Mouse (Mus musculus): ENCODE measurements at regions not wholly inside any gene's neighbourhood (a gene's known extent, or its start where the extent isn't known, plus 50 kb on each side); places are given as distances from the start of the nearest gene placed in this dataset.

DNA sequence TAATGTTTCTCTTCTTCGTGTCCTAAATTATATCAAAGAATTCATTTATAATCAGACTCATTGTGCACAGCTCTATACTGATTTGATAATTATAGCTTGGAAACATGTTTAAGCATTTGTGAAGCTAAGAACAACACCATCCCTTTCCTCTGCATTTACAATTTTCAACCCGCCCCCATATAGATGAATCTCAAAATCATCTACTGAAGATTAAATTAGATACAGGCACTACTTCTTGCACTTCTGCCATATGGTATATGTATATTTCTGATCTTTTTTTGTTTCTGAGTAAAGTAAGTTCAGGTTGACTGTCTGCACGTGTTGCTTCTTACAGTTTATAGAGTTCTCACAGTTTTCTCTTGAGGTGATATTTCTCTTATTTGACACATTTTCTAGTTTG, 583.1 kb upstream of the C030005K15Rik start:
- no peak for DNase-seq

DNA sequence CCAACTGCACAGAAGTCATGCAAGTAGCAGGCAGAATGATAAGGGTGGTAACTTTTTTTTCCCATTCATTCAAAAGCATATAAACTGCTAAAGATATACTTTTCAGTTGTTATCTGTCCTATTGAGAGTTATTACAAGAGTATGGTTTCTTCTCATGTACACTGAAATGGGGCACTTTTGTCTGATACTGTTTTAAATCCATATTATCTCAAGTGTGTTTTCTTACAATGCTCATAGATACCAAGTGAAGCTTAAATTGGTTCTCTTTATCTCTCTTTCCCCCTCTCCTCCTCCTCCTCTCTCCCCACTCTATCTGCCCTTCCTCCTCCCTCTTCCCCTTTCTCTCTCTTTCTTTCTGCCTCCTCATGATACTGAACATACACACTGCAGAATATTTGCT, 584.8 kb upstream of the C030005K15Rik start:
- DNase-seq, result no peak

DNA sequence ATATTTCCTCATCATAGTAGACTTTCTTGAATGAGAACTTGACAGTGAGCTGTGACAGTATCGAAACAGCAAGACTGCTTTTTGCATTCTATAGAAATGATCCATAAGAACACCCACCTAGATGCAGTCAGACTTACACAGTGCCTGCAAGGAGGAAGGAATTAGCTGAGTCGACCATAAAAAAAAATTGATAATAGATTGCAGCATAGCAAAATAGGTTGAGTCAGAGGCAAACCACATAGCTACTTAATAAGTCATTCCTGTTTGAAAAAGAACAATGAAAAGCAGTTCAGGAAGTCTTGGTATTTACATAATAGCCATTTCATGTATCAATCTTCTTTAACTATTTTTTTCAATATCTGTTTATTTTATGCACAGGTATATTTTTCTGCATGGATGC, 591.9 kb upstream of the C030005K15Rik start:
- DNase-seq, result no peak

DNA sequence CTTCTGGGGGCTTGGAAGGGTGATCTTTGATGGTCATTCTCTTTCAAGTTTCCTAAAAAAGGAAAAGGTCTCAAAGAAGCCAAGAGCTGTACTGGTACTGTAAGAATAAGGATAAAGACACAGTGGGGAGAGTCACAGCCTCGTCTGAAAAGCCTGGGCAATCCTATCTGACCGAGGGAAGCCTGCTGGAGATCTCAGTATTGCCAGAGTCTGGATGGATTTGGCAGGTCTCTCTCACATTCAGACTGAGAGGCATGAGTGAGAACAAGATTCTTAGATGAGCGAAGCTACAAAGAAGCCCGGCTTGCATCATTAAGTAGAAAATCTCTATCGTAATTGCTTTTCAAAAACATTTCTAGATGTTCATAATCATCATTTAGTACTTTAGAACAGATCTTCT, 590.4 kb upstream of the Atp2b1 start:
- no peak for DNase-seq

DNA sequence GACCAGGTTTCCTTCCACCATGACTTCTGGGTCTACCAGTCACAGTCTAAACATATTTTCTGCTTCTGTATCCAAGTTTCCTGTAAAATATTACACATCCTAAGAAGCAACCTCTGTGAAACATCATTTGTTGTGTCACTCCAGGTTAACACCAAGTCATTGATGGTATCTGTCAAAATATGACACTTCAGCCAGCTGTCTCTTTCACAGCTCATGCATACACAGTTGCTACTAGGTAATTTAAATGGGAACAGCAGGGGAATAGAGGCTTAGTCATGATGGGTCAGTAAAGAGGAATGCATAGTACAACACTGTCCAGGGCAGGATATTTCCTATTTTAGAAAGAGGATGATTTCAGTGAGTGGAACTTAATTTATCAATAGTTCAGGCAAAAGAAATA, 589.6 kb upstream of the Atp2b1 start:
- DNase-seq, result no peak

DNA sequence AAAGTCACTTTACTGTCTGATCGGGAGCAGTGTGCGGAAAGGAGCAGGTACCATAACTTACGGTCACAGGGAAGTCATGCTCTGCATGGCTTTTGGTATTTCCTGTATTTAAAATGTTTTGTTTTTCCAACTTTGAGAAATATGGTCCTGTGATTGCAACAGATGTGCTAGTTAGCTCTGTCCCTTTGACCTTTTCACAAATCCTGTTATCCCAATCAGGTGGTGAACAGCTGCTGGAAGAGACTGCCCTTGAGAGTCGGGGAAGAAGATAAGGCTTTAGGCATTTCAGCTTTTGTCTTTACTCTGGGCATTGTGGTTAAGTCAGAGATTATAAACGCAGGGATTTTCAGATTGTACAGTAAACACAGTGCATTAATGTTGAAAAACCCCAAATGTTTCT, 588.5 kb upstream of the Atp2b1 start:
- no peak for DNase-seq

DNA sequence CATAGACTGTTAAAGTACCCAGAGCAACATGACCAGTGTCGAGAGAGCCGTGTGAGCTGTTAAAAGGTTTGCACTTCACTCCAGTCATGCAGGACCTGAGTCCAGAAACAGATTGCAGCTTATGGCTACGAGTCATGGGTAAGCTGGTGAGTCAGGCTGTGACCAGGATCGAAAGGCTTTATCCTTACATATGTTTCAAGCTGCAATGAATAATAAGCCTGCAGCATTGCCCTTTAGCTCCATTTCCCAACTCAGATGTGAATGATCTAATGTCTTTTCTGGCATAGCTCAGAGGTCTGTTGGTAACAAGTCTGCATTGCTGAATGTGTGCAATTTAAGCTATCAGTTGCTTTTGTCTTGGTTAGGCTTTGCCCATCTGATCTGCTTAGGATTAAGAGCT, 581.5 kb upstream of the Atp2b1 start:
- peak; percentile 44 for DNase-seq

DNA sequence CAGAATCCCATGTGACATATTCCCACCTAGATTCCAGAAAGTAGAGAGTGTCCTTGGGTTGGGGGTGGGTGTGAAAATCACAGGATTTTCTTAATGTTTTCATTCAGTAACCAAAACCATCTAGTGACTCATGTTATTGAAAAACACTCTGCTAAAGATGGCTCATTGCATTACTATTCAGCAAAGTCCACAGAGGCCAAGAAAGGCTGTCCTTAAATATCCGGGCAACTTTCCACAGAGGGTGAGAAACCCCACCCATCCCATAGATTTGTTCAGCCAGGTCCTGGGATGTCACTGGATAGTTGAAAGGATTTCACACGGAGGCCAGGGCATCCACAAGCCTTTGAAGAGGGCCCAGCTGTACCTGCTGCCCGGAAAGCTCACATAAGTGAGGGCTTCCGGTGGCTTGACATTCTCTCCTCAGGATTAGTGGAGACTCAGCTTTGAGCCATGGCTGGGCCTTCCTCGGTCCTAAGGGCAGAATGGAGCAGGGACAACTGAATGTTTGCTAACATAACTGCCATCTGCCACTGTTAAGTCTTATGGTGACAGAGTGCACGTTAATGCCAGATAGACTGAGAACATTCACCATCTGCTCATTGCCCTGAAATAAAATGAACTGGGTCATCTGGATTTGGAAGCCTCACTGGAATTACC, 580.7 kb upstream of the Atp2b1 start:
- DNase-seq, result peak; percentile 94

DNA sequence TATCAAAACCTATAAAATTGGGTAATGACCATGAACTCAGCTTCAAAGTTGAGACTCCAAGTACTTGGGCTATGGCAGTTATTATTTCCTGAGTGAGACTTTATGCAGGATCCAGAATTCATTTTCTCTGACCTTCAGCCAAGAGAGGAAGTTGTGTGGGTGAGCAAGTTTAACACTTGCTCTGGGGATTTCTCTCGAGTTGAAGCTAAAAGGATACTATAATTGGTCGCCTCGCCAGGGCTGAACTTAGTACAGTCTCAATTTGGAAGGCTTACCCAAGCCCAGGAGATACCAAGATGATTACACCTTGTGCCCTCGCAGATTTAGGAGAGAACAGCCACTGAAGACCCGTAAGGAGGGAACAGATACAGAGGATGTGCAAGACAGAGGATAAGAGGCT, 570.4 kb upstream of the Atp2b1 start:
- DNase-seq, result no peak

DNA sequence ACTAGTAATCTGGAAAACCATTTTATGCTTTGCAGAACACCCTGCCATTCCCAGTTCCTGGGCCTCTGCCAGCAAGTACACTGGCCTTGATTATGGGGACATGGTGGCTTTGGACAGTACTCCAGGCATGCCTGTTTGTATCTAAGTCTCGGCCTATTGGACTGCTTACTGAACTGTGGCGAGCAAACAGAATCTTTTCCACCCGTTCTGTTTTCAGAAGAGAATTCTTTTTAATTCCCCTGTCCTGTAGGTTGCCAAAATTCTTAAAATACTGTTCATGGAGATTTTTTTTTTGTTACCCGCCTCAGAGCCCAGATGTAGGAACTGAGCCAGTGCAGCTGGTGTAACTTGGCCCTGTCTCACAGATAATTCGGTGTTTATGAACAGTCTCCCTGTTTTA, 564.7 kb upstream of the Atp2b1 start:
- DNase-seq, result peak; percentile 62

DNA sequence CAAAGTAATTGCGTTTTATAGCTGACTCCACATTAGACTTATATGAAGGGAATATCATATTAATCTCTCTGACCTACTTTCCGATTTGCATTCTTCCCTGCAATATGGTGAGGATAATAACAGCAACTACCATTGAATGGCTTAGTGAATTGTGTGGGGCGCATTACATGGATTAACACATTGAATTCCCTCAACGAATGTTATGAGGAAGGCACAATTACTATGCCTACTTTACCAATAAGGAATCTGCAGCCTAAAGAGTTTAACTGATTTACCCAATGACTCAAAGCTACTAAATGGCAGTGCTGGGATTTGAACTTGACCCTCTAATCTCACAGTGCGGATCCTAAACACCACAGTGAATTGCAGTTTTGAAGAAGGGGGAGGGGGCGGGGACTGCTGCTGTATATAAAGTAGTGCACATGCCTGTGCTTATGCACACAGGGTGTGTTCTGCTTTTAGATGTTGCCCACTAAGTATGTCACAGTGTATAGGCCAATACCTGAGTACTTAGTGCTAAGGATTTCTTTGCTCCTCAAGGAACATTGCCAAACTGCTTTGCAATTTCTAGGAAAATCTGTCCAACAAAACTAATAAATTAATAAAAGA, 563.8 kb upstream of the Atp2b1 start:
- DNase-seq, result no peak

DNA sequence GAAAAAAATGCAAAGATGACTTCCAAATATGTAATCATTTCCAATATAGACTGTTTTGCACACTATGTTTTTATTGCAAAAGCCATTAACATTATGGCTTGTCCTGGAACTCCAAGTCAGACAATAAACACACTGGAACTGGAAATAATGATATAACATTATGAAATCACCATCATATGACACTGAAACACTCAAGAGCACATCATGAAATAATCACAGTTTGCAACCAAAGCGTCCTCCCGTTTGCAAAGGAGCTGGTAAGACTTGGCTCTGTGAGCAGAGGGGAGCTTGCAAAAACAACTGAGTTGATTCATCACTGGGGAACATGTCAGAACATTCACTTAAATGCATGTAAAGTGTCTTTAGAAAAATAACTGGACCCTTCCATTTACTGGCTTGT, 562.1 kb upstream of the Atp2b1 start:
- no peak for DNase-seq

DNA sequence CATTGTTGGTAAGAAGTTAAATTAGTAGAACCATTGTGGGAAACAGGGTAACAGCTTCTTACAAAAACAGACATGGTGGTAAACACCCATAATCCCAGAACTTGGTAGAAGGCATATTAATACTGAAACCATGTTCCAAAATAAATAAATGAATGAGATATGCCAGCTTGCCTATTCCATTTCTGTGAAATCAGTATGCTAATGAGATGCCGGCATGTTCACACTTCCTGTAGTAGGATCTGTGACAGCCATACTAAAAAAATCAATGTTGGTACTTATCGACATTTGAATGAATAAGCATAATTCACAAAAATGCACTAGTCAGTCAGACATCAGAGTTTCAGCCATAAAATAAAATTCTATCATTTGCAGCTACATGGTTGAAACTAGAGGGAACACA, 559.7 kb upstream of the Atp2b1 start:
- no peak for DNase-seq

DNA sequence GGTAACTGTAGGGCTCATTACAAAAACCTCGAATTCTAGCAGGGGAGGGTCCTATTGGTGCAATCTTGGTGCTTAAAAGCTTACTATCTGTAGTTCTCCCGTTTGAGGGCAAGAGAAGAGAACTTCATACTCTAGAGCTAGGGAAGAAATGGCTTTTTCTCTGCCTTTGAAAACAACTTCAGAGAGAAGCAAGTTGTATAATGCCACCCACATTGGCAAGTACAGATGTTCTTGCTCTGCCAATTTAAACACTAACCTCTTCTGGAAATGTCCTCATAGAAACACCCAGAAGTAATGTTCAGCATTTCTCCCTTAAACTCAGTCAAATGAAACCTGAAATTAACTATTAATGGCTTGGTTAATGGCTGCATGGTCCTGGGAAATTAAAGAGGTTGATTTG, 549.6 kb upstream of the Atp2b1 start:
- no peak for DNase-seq

DNA sequence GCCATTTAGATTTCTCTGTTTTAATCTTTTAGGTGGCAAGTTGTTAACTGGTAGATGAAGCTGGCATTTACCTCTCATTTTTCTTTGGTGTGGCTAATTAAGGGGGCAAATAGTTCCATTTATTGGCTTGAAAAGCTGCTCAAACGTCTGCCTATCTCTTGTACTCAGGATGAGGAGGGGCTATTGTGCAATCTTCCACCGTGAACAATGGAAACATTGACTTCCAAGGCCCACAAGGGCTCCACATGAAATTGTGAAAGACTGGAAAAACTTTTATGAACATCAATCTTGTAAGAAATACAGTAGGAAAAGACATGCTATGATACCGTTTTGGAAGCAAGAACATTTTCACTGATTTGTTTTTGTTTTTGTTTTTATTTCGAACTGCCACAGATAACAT, 541.6 kb upstream of the Atp2b1 start:
- DNase-seq, result no peak

DNA sequence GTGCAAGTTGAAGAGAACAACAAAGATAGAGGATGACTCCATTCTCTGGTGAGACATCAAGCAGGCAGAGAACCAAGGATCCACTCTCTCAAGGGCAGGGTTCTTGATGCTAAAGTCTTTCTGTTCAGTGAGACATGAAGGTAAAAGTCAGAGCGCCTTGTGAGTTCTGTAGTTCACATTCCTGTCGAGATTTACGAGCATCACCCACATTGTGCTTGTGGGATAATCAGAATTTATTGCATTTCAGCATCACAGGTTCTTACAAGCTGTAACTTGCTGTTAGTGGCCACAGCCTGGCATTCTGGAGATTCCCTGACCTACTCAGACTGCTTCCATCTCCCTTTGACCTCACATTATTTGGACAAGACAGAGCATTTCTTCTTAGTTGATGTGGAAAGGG, 540.9 kb upstream of the Atp2b1 start:
- no peak for DNase-seq

DNA sequence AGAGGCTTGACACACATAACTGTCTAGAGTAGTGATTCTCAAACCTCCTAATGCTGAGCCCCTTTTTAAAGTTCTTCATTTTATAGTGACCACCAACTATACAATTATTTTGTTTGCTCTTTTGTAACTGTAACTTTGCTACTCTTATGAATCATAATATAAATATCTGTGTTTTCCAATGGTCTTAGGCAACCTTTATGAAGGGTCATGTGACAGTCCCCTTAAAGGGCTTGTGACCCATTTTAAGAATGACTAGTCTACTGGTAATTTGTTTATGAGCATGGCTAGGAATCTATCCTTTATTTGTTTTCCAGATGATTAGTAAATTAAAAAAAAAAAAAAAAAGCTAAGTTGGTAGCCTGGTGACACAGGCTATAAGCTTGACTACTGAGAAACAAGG, 539.5 kb upstream of the Atp2b1 start:
- DNase-seq, result no peak

DNA sequence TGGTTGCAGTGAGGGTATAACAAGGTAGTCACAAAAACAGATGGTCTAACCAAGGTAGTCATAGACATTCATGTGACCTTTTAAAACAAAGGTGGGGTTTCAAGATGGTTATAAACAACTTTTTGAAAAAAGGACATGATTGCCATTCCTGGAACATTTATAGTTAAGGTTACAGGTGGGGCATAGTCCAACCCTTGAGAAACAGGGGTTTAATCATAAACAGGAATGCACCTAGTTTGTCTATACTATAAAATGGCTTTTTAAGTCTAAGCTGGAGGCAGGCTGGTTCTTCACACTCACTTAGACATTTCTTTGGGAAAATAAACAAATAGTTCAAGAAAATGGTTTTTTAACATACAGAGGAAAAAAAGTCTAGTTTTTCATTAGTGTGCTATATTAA, 525.7 kb upstream of the Atp2b1 start:
- no peak for DNase-seq

DNA sequence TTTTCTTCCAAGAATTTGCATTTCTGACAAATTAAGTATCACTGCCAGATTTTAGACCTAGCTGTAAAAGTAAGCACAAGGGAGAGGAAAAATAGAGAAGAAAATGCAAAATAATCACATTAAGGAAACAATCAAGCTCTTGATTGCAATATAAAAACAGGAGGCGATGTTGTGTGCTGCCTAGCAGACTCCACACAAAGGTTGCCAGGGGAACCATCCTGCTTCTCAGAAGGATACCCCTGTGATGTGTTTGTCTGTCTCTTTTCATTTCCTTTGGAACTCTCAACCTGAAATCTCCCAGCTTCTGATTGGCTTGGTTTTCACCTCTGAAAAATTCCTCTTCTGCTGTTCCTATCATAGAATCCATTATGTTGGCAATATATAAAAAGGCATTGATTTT, 514.3 kb upstream of the Atp2b1 start:
- no peak for DNase-seq

DNA sequence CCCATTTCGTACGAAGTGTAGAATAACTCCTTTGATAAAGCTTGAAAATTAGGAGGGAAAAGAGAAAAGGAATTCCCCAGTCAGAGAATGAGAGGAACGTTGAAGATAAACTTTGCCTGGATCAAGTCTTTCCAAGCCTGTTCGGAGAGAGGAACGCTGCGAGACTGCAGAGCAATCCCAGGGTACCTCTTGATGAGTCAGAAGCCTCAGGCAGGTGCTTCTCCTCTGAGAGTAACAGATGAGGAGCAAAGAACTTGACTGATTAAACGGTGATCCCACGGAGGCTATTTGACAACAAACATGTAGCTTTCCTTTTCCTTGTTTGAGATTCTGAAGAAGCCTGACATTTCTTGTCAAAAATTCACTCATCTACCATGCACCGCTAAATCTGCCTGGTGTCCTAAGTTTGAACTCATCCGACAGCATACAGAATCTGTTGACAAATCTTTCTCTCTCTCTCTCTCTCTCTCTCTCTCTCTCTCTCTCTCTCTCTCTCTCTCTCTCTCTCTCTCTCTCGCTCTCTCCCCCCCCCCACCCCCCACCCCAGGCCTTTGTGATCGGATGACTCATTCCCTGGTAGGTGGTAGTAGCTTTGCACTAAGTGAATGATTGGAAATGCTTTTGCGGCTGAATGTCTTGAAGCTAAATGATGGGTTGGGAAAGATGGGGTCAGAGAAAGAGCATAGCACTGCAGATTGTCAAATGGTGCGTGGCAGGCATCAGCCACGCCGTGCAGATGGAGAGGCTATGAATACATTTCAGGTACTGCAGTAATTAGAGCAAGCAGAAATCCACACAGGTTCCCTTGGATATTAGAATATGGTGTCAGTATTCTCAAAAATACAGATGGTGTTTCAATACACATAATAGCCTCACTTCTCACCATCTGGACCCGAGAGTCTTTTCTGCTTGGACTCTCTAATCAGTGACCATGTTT, 496.1 kb upstream of the Atp2b1 start:
- DNase-seq, result peak; percentile 30

DNA sequence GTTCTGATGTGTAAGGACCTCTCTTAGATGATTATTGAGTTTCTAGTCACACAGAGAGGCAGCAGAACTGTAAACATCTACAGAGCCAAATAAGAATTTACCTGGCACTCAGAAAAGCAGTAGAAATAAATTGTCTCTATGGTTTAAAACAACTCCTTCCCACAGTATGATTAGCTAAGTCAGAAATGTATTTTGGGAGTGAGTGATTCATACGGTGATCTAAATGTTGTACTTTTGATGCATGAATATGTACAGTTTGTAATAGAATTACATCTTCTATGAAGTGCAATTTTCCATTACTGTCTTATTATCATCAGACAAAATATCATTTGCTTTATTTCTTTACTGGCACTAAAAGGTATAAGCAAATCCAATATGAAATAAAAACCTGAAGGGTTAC, 489.8 kb upstream of the Atp2b1 start:
- DNase-seq, result no peak

DNA sequence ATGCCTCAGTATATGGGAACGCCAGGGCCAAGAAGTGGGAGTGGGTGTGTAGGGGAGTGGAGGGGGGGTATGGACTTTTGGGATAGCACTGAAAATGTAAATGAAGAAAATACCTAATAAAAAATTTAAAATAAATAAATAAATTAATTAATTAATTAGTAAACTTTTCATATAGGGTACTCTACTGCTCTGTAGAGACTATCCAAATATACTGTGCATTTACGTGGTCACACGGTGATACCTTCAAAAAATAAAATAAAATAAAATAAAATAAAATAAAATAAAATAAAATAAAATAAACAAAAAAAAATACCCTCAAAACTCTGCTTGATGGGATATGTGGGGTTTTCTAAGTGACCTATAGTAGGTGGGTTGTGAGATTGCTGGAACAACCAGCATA, 479.2 kb upstream of the Atp2b1 start:
- no peak for DNase-seq

DNA sequence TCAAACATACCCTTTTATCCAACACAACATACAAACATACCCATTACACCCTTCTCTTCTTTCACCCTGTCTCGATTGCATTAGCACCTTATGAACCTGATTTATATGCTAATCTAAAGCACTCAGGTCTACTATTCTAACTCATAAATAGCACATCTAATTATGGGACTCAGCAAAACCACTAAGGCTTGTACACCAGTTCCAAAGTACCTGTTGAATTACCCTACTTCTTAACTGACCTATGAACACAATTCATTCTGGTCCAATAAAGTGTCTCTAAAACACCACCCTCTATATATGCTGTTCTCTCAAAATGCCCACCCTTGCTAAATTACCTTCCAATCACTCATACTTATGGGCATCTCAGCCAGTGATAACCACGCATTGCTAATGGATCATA, 452.7 kb upstream of the Atp2b1 start:
- DNase-seq, result no peak

DNA sequence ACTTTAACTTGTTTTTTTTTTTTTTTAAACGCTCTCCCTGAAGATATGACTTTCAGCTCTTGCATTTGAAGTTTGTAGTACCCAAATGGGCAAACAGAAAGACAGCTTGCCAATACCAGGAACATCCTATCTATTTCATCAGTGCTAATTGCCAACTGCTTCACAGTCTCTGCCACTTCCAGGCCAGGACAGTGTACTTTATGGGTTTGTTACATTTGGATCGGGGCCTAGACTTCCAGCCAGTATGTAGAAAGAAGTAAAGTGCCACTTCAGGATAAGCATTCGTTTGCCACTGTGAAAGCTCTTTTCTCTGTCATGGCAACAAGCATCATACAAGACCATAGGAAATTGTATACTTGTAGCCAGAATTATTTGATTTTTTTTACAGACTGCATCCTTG, 439.6 kb upstream of the Atp2b1 start:
- DNase-seq, result no peak
